Mouse (Mus musculus) intestine, embryonic 16.5 days (tissue): ENCODE data around the gene Tmem220. TPM values are rescaled to one million over a fixed set of nuclear protein-coding genes. Genes with fewer than 3 reads are reported as not detected.
A peak's percentile ranks its signal among the peaks of the same experiment; 100 is the strongest.

Experiments used
- ATAC-seq: fragments of 200-750 bp; cut with Nextera tagmentation; 2 replicates; pipeline ENCODE4 v1.8.0; 2017; ENCODE audit warnings: moderate TSS enrichment, moderate library complexity
- H3K27ac ChIP-seq: fragments of 300-500 bp; sonication (generic); 2 replicates; pipeline ENCODE4 v1.5.1; 2014; ENCODE audit warnings: mild to moderate bottlenecking, low read length
- H3K27me3 ChIP-seq: fragments of 300-500 bp; sonication (generic); replicated peaks from 2 replicates; pipeline ENCODE4 v1.6.1; 2014; ENCODE audit warnings: low read length, control low read depth, mixed read lengths; ENCODE audit not compliant: control insufficient read depth, insufficient read depth
- H3K36me3 ChIP-seq: fragments of 300-500 bp; sonication (generic); 2 replicates; pipeline ENCODE4 v1.6.1; 2014; ENCODE audit warnings: low read length, control low read depth; ENCODE audit not compliant: control insufficient read depth, insufficient read depth
- H3K4me1 ChIP-seq: fragments of 300-500 bp; sonication (generic); 2 replicates; pipeline ENCODE4 v1.6.1; 2014; ENCODE audit warnings: low read length, control low read depth, mixed read lengths; ENCODE audit not compliant: control insufficient read depth, insufficient read depth
- H3K4me2 ChIP-seq: fragments of 300-500 bp; sonication (generic); 2 replicates; pipeline ENCODE4 v1.6.1; 2014; ENCODE audit warnings: low read depth, low read length, control low read depth
- H3K4me3 ChIP-seq: fragments of 300-500 bp; sonication (generic); 2 replicates; pipeline ENCODE4 v1.5.1; 2014; ENCODE audit warnings: mild to moderate bottlenecking, low read length
- H3K9ac ChIP-seq: fragments of 300-500 bp; sonication (generic); 2 replicates; pipeline ENCODE4 v1.6.1; 2014; ENCODE audit warnings: low read depth, low read length
- H3K9me3 ChIP-seq: fragments of 300-500 bp; sonication (generic); 2 replicates; pipeline ENCODE4 v1.6.1; 2016; ENCODE audit warnings: low read length, control low read depth; ENCODE audit not compliant: control insufficient read depth
- WGBS: fragments of 180-500 bp; shearing (Covaris S2); extraction: QIAGEN DNeasy Blood & Tissue Kit; methylation state at CpG from one replicate; pipeline ENCODE4 v1.1.7; 2014; 5-methylcytosine and 5-hydroxymethylcytosine counted together
- polyA plus RNA-seq: library from polyadenylated mRNA; unstranded; fragments of >200 nt; fragmentation: Nextera tagmentation; extraction: Ambion mirVana; gene quantifications from 2 replicates; pipeline ENCODE4 v1.2.1, GENCODE M21; 2015

Tmem220 gene
- polyA plus RNA-seq, 1 experiment from 2014 or later, result 3.4 TPM

GRCm38 (mm10) chr11:67049256-67049655 is 24.3 kb downstream of the Tmem220 start:
- WGBS, result 90% methylated on average over 3 of the region's 3 CpGs
- ATAC-seq, result no peak
- H3K9ac ChIP-seq, result no peak overlapping the region
- no peak overlapping the region for H3K27ac ChIP-seq
- no peaks in the 10 kb centered on the region for H3K9me3 ChIP-seq
- H3K4me2 ChIP-seq, result no peak overlapping the region
- H3K36me3 ChIP-seq, result no peaks in the 10 kb centered on the region
- H3K27me3 ChIP-seq, result no peaks in the 10 kb centered on the region
- peaks cover 14% of the 10 kb centered on the region for H3K4me1 ChIP-seq
- H3K4me3 ChIP-seq, result no peak overlapping the region

GRCm38 (mm10) chr11:67051676-67052320 is 26.8 kb downstream of the Tmem220 start:
- Histone ChIP-seq H3K9ac (peak overlapping the region; percentile 85), H3K36me3 (0 out of 2 replicates have a peak, but pooled peaks cover 6% of the 10 kb centered on the region), H3K4me1 (peaks cover 7% of the 10 kb centered on the region), H3K27ac (peak overlapping the region; percentile 82), H3K4me2 (peak overlapping the region; percentile 76), H3K4me3 (peak overlapping the region; percentile 69), H3K27me3 (no peaks in the 10 kb centered on the region), H3K9me3 (no peaks in the 10 kb centered on the region)
- WGBS, result 7% methylated on average over 16 of the region's 16 CpGs
- peak; percentile 61 for ATAC-seq

GRCm38 (mm10) chr11:67052321-67052952 is 27.5 kb downstream of the Tmem220 start, which contains the start of the genes Adprm and Sco1:
Gene Adprm (minus strand): TSS chr11:67052594.
Gene Sco1 (plus strand): TSS chr11:67052670.
- Histone ChIP-seq H3K4me2 (peak within 1 kb of the TSS; percentile 76), H3K4me1 (peaks cover 7% of the 10 kb centered on the region), H3K4me3 (peak within 1 kb of the TSS; percentile 69), H3K9ac (peak within 1 kb of the TSS; percentile 85), H3K27ac (peak within 1 kb of the TSS; percentile 82), H3K9me3 (no peaks in the 10 kb centered on the region), H3K27me3 (no peaks in the 10 kb centered on the region), H3K36me3 (0 out of 2 replicates have a peak, but pooled peaks cover 6% of the 10 kb centered on the region)
- WGBS, result under 1% methylated on average over 50 of the region's 50 CpGs
- ATAC-seq, result peak; percentile 98

- 91% methylated on average over 8 of the region's 8 CpGs for WGBS
- Histone ChIP-seq H3K4me1 (peaks cover 7% of the 10 kb centered on the region), H3K36me3 (0 out of 2 replicates have a peak, but pooled peaks cover 10% of the 10 kb centered on the region), H3K4me2 (no peak overlapping the region), H3K9ac (no peak overlapping the region), H3K27me3 (no peaks in the 10 kb centered on the region), H3K4me3 (no peak overlapping the region), H3K27ac (no peak overlapping the region), H3K9me3 (no peaks in the 10 kb centered on the region)
- ATAC-seq, result no peak
Observed at GRCm38 (mm10) chr11:67054754-67055365, 29.9 kb downstream of the Tmem220 start.

- Histone ChIP-seq H3K27ac (no peak overlapping the region), H3K9me3 (no peaks in the 10 kb centered on the region), H3K9ac (no peak overlapping the region), H3K4me2 (no peak overlapping the region), H3K27me3 (no peaks in the 10 kb centered on the region), H3K4me3 (no peak overlapping the region), H3K4me1 (no peaks in the 10 kb centered on the region), H3K36me3 (peaks cover 20% of the 10 kb centered on the region)
- 92% methylated on average over 2 of the region's 2 CpGs for whole genome bisulfite sequencing
- ATAC-seq, result no peak
Observed at GRCm38 (mm10) chr11:67061311-67061710, 36.4 kb downstream of the Tmem220 start.

- no peak overlapping the region for H3K27ac ChIP-seq
- no peak overlapping the region for H3K4me2 ChIP-seq
- 85% methylated on average over 3 of the region's 3 CpGs for WGBS
- H3K27me3 ChIP-seq, result no peaks in the 10 kb centered on the region
- no peak overlapping the region for H3K4me3 ChIP-seq
- no peak for ATAC-seq
- no peaks in the 10 kb centered on the region for H3K4me1 ChIP-seq
- no peak overlapping the region for H3K9ac ChIP-seq
- no peaks in the 10 kb centered on the region for H3K9me3 ChIP-seq
- H3K36me3 ChIP-seq, result peaks cover 23% of the 10 kb centered on the region
Observed at GRCm38 (mm10) chr11:67062726-67063125, 37.8 kb downstream of the Tmem220 start.

GRCm38 (mm10) chr11:67067741-67068140 is 42.8 kb downstream of the Tmem220 start:
- Histone ChIP-seq H3K27ac (peak overlapping the region; percentile 48; the same call in 1 of the 2 replicates), H3K9me3 (no peaks in the 10 kb centered on the region), H3K4me3 (no peak overlapping the region), H3K4me1 (no peaks in the 10 kb centered on the region), H3K36me3 (peaks cover 15% of the 10 kb centered on the region), H3K9ac (no peak overlapping the region), H3K27me3 (no peaks in the 10 kb centered on the region), H3K4me2 (no peak overlapping the region)
- no peak for ATAC-seq
- WGBS, result 82% methylated on average over 3 of the region's 3 CpGs

GRCm38 (mm10) chr11:67072615-67073130 is 47.7 kb downstream of the Tmem220 start:
- 78% methylated on average over 15 of the region's 15 CpGs for WGBS
- H3K4me2 ChIP-seq, result no peak overlapping the region
- no peak overlapping the region for H3K9ac ChIP-seq
- H3K27ac ChIP-seq, result no peak overlapping the region
- no peaks in the 10 kb centered on the region for H3K36me3 ChIP-seq
- no peaks in the 10 kb centered on the region for H3K27me3 ChIP-seq
- ATAC-seq, result no peak
- H3K4me1 ChIP-seq, result no peaks in the 10 kb centered on the region
- H3K9me3 ChIP-seq, result no peaks in the 10 kb centered on the region
- H3K4me3 ChIP-seq, result no peak overlapping the region

GRCm38 (mm10) chr11:67075036-67075435 is 50.1 kb downstream of the Tmem220 start:
- no peak overlapping the region for H3K4me2 ChIP-seq
- no peak overlapping the region for H3K4me3 ChIP-seq
- no peaks in the 10 kb centered on the region for H3K9me3 ChIP-seq
- WGBS, result 26% methylated on average over 3 of the region's 3 CpGs
- no peak for ATAC-seq
- no peak overlapping the region for H3K27ac ChIP-seq
- no peaks in the 10 kb centered on the region for H3K27me3 ChIP-seq
- no peaks in the 10 kb centered on the region for H3K4me1 ChIP-seq
- H3K36me3 ChIP-seq, result no peaks in the 10 kb centered on the region
- H3K9ac ChIP-seq, result no peak overlapping the region; the same call in 1 of the 2 replicates
